Mouse (Mus musculus): Measurements from ENCODE around the gene Bco2. TPM values are rescaled to one million over a fixed set of nuclear protein-coding genes. Genes with fewer than 3 reads are reported as not detected.

The Bco2 gene
- total and polyA plus RNA-seq, 3 experiments, result 0.07 TPM; not detected in 2

DNA sequence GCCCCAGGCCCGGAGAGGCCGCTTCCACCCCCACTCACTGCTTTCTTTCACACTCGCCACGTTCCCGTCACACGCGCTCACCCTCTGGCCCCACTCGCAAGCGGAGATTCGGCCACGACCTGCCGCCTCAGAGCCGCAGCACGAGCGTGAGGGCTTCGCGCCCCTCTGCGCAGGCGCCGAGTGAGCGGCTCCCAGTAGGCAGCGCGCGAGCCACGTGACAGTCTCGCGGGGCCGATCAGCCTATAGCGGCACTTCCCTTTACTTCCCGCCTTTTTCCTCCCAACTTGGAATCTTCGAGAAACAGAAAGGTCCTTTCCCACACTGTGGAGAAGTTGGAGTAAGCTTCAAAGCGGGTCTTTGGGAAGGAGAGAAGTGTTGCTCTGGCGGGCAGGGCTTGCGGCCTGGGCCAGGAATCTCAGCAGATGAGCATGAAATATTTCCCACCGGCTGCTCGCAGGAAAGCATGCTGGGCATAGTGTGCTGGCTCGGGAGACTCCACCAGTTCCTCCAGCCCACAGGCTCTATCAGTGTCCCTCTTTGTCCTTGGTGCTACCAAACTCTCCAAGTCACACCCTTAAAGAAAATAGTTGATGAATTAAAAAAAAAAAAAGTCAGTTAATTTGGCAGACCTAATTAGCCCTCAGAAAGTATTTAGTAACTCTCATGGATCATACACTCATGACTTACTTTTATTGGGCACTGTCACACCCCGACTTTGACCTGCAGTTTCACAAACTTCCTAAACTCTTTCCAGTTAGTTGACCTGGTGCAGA, 6.3 kb upstream of the Bco2 start, which contains the start of gene Tex12:
Tex12 (minus strand) TSS at position 181 of the 773 bp plus-strand sequence.
- no peak for DNase-seq (ENCODE audit: low read depth, low spot score)
- no peak within 1 kb of the TSS for H3K9ac ChIP-seq (ENCODE audit: control insufficient read depth, low read depth, low read length, poor library complexity, severe bottlenecking)
- H3K4me1 ChIP-seq (ENCODE audit: control insufficient read depth in 1 of 2, insufficient read depth in 2 of 2, low read length in 2 of 2), result no peaks in the 10 kb centered on the region
- no peaks in the 10 kb centered on the region for H3K36me3 ChIP-seq (ENCODE audit: control insufficient read depth in 1 of 2, insufficient read depth in 2 of 2, low read length in 2 of 2)
- H3K27me3 ChIP-seq (ENCODE audit: control insufficient read depth in 1 of 2, insufficient read depth in 2 of 2, low read length in 2 of 2), result peaks cover 2 to 20% of the 10 kb centered on the region in 2 experiments; a peak in 3 of 4 replicates
- H3K27ac ChIP-seq (ENCODE audit: control insufficient read depth, low read depth, low read length), result no peak within 1 kb of the TSS
- TF ChIP-seq ZNF384 (IDR thresholded peaks at IDR 0.05; ENCODE audit: low read depth, low read length) (no peak), MEF2A (IDR thresholded peaks at IDR 0.05; ENCODE audit: extremely low read depth, insufficient replicate concordance, low read depth, low read length, poor library complexity, severe bottlenecking) (no peak), ZMIZ1 (IDR thresholded peaks at IDR 0.05; ENCODE audit: low read depth, low read length) (no peak), CTCF (IDR thresholded peaks at IDR 0.05 in 2 of 3, conservative IDR thresholded peaks at IDR 0.05 in 1 of 3; ENCODE audit: control insufficient read depth in 1 of 3, insufficient read depth in 1 of 3, low read depth in 2 of 3, low read length in 3 of 3, poor library complexity in 1 of 3, severe bottlenecking in 1 of 3) (no peak), RCOR1 (IDR thresholded peaks at IDR 0.05; ENCODE audit: low read depth, low read length) (no peak), ZKSCAN1 (IDR thresholded peaks at IDR 0.05; ENCODE audit: low read depth, low read length) (no peak), KAT2A (conservative IDR thresholded peaks at IDR 0.05; ENCODE audit: low read depth, low read length) (no peak), CHD1 (IDR thresholded peaks at IDR 0.05; ENCODE audit: low read depth, low read length) (no peak), GATA1 (IDR thresholded peaks at IDR 0.05; ENCODE audit: low read depth, low read length) (no peak), POLR2A (IDR thresholded peaks at IDR 0.05; ENCODE audit: control insufficient read depth in 1 of 2, insufficient read depth in 1 of 2, low read depth in 1 of 2, low read length in 2 of 2, poor library complexity in 1 of 2) (no peak), MAFK (IDR thresholded peaks at IDR 0.05; ENCODE audit: borderline replicate concordance, low read depth, low read length) (no peak), ZC3H11A (IDR thresholded peaks at IDR 0.05; ENCODE audit: low read depth, low read length) (no peak), POLR2AphosphoS2 (IDR thresholded peaks at IDR 0.05; ENCODE audit: low read length) (no peak)
- no peaks in the 10 kb centered on the region for H3K9me3 ChIP-seq (replicated peaks; ENCODE audit: insufficient read depth, low read length)
- no peaks in the 10 kb centered on the region for H3K79me2 ChIP-seq (ENCODE audit: control insufficient read depth, insufficient read depth, low read length, poor library complexity)
- no peak within 1 kb of the TSS for H3K4me3 ChIP-seq (ENCODE audit: control insufficient read depth in 1 of 2, insufficient read depth in 1 of 2, low read depth in 2 of 2, low read length in 2 of 2)

- DNase-seq (ENCODE audit: low read depth, low spot score), result no peak
- Histone ChIP-seq H3K27me3 (ENCODE audit: control insufficient read depth in 1 of 2, insufficient read depth in 2 of 2, low read length in 2 of 2) (peaks cover 4 to 22% of the 10 kb centered on the region in 2 experiments; a peak in 3 of 4 replicates), H3K9ac (ENCODE audit: control insufficient read depth, low read depth, low read length, poor library complexity, severe bottlenecking) (no peak within 1 kb of the TSS), H3K4me3 (ENCODE audit: control insufficient read depth in 1 of 2, insufficient read depth in 1 of 2, low read depth in 2 of 2, low read length in 2 of 2) (no peak within 1 kb of the TSS), H3K79me2 (ENCODE audit: control insufficient read depth, insufficient read depth, low read length, poor library complexity) (no peaks in the 10 kb centered on the region), H3K27ac (ENCODE audit: control insufficient read depth, low read depth, low read length) (no peak within 1 kb of the TSS), H3K4me1 (ENCODE audit: control insufficient read depth in 1 of 2, insufficient read depth in 2 of 2, low read length in 2 of 2) (peaks cover 0 to 6% of the 10 kb centered on the region in 2 experiments; a peak in 2 of 4 replicates), H3K9me3 (replicated peaks; ENCODE audit: insufficient read depth, low read length) (no peaks in the 10 kb centered on the region), H3K36me3 (ENCODE audit: control insufficient read depth in 1 of 2, insufficient read depth in 2 of 2, low read length in 2 of 2) (peaks cover 0 to 11% of the 10 kb centered on the region in 2 experiments; a peak in 2 of 4 replicates)
- TF ChIP-seq TAL1 (IDR thresholded peaks at IDR 0.05; ENCODE audit: low read length) (no peak), JUND (IDR thresholded peaks at IDR 0.05; ENCODE audit: low read depth, low read length) (no peak), ZKSCAN1 (IDR thresholded peaks at IDR 0.05; ENCODE audit: low read depth, low read length) (no peak), E2F4 (IDR thresholded peaks at IDR 0.05; ENCODE audit: borderline replicate concordance, low read depth, low read length) (no peak), MXI1 (IDR thresholded peaks at IDR 0.05; ENCODE audit: low read depth, low read length) (no peak), CTCF (IDR thresholded peaks at IDR 0.05 in 2 of 3, conservative IDR thresholded peaks at IDR 0.05 in 1 of 3; ENCODE audit: control insufficient read depth in 1 of 3, insufficient read depth in 1 of 3, low read depth in 2 of 3, low read length in 3 of 3, poor library complexity in 1 of 3, severe bottlenecking in 1 of 3) (no peak), RCOR1 (IDR thresholded peaks at IDR 0.05; ENCODE audit: low read depth, low read length) (no peak), ZMIZ1 (IDR thresholded peaks at IDR 0.05; ENCODE audit: low read depth, low read length) (no peak), MAFK (IDR thresholded peaks at IDR 0.05; ENCODE audit: borderline replicate concordance, low read depth, low read length) (no peak), USF1 (IDR thresholded peaks at IDR 0.05; ENCODE audit: low read depth, low read length) (no peak), MYB (IDR thresholded peaks at IDR 0.05; ENCODE audit: low read depth, low read length) (no peak), HCFC1 (IDR thresholded peaks at IDR 0.05; ENCODE audit: low read depth, low read length) (no peak)
Observed at GRCm38 (mm10) chr9:50554241-50555093, 514 bp downstream of the Bco2 start, which contains the start of gene Il18. Gene Il18, plus strand, starts transcription at chr9:50554827.

Data from MEL (cell line).